Mouse (Mus musculus) thymus, adult 2 months (tissue): Measurements from ENCODE around the gene Maz.

ENCODE experiments used
- CTCF ChIP-seq: fragments of 200-500 bp; IDR thresholded peaks from 2 replicates; pipeline ENCODE4 v1.5.1; 2012; ENCODE audit warnings: mild to moderate bottlenecking, control low read depth, low read length, moderate library complexity, borderline replicate concordance; ENCODE audit not compliant: control insufficient read depth, poor library complexity, insufficient read depth; ENCODE audit errors: extremely low read depth
- POLR2A ChIP-seq: fragments of 200-500 bp; IDR thresholded peaks from 2 replicates; pipeline ENCODE4 v1.6.1; 2012; ENCODE audit warnings: mild to moderate bottlenecking, low read length, control low read depth, moderate library complexity; ENCODE audit not compliant: control insufficient read depth, poor library complexity, insufficient read depth; ENCODE audit errors: extremely low read depth

DNA sequence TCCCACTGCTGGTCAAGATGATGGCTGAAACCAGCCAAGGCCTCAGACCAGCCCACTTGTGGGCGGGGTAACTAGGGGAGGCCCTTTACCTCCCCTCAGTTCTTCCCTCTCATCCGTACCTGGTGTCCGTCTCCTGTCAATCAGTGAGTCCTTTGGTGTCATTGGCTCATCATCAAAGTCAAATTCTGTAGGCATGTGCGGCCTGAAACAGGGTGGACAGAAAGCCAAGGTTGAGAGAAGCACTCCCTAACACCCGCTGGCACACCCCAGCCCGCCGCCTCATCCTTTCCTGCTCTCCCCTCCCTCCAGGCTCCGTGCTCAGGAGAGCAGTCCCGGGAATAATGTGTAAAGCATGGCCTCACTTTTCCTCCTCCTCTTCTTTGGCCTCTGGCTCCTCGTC, 10.8 kb downstream of the Maz start:
- TF ChIP-seq CTCF = no peak
- no peak for TF ChIP-seq POLR2A
